Mouse (Mus musculus) R1 (cell line): ENCODE results near the gene Trrap.
"Not testable (repeated sequence)": the region's sequence is repeated elsewhere in the genome, so short reads cannot be mapped to it uniquely, and the experiment has no call there.

Experiments
- DNase-seq: peaks from one replicate; pipeline ENCODE4 v3.0.0-alpha.2; 2018; ENCODE audit warnings: low read depth, low spot score

Gene Trrap

DNA sequence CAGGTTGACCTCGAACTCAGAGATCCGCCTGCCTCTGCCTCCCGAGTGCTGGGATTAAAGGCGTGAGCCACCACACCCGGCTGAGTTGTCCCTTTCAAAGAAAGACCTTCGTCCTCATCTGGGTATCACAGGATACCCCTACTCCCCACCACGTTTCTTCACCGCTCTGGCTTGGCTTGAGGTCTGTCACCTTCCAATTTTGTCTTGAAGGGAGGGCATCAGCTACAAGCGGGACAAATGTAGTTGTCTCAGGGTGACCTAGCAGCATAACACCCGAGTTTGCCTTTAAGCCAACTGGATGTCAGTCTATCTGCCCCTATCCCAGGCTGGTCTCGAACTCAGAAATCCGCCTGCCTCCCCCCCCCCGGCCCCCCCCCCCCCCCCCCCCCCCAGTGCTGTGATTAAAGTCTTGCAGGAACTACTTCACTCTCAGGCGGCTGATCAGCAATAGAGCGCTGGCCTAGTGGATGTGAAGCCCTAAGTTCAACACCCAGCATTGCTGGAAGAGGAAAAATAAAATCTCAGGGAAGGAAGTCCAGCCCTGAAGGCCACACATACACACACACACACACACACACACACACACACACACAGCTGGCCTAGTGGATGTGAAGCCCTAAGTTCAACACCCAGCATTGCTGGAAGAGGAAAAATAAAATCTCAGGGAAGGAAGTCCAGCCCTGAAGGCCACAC is at the start of gene Trrap:
Gene Trrap (plus strand): TSS at position 627 of the 693 bp plus-strand sequence.
- not testable (repeated sequence) for DNase-seq

GRCm38 (mm10) chr5:144719781-144720180 is 47.8 kb upstream of the Trrap start:
- no peak for DNase-seq

- no peak for DNase-seq
Measured at GRCm38 (mm10) chr5:144720281-144720680, 47.3 kb upstream of the Trrap start.

DNA sequence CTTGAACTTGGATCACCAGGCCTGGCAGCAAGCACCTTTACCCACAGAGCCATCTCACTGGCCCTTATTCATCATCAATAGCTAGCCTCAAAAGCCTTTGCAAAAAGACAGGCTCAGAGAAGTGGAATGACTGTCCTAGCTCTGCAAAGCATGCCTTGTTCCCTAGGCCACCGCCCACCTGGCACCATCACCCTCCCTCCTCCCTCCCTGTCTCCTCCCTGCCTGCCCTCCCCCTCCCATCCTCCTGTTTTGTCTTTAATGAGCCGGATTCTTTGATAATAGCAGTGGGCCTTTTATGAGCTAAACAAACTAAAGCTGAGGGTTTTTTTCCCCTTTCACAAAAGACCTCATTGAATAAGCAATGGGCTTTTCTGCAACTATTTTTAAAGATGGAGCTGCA is 42.6 kb upstream of the Trrap start:
- DNase-seq: peak; percentile 70

DNA sequence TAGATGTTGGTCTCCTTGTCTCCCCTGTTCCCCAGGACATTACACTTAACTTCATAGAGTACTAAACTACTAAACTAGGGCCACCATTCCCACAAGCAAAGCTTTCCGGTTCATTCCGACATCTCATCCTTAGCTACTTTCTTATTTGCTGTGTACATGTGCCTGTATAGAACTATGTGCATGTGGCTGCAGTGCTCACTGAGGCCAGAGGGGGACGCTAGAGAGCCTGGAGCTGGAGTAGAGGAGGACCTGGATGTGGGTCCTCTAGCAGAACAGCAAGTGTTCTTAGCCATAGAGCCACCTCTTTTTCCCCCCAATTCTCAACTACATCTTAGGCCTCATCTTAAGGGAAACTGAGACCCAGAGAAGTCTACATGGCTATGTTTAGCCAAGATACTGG is 42.0 kb upstream of the Trrap start:
- peak; percentile 51 for DNase-seq

DNA sequence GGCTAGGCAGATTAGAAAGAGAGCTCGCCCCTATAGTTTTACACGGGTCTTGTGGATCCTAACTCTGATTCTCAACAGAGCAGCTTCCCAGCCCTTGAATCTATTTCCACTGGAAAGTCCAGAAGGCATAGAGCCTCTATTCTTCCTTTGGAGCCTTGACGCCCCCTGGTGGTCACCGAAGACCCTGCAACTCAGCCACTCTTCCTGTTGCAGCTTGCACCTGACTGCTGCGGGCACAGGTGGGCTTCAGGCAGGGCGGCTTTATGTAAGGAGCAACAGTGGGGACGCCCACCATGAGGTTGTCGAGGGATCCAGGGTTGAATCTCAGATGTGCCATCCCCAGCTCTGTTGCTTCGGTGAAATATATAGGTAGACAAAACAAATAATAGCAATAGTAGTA is 40.4 kb upstream of the Trrap start:
- DNase-seq: peak; percentile 77

DNA sequence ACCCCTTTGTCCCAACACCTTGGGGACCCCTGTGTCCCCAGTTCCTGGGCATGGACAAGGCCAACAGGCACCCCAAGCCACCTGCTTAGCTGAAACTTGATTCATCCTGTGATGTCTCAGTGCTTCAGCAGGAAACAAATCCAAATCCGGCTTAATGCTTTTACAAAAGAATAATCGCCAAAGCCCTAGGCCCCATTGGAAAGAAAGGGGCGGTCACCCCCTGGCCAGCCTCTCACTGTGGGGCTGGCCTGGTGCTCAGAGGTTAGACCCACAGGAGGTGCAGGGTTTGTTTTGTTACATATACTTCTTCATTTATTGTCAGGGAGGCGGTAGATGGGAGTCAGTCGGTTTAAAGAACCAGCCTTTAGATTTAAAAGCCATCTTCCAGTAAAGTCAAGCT is 39.3 kb upstream of the Trrap start:
- no peak for DNase-seq

DNA sequence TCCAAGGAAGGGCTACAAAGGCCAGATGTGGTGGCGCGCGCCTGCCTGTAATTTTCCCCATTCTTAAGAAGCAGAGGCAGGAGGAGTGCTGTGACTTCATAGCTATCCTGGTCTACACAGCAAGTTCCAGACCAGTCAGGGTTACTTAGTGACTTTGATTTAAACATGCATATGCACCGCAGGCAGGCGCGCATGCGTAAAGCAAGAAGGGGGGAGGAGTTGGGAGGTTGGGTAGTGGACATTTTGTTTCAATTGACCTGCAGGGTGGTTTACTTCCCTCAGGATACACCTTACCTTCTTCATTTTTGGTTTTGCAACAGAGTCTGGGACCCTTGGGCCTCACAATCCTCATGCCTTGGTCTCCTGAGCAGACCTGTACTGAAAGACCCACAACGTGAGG is 38.3 kb upstream of the Trrap start:
- peak; percentile 59 for DNase-seq

DNA sequence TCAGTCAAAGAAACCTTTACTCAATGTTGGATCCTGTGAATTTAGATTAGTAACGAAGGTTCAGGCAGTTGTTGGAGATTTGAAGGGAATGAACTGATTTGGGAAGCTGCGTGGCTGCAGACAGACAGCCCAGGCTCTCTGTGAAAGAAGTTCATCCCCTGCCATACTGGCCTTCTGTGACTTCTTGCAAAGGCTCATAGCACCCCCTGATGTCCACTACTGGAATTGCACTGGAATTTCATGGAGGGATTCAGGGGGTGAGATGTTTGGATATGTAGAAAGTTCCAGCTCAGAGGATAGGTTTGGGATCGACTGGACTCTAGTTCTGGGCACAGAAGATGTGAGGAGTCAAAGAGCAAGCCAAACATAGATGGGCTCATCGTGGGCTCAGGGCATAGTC is 33.6 kb upstream of the Trrap start:
- DNase-seq: peak; percentile 83

DNA sequence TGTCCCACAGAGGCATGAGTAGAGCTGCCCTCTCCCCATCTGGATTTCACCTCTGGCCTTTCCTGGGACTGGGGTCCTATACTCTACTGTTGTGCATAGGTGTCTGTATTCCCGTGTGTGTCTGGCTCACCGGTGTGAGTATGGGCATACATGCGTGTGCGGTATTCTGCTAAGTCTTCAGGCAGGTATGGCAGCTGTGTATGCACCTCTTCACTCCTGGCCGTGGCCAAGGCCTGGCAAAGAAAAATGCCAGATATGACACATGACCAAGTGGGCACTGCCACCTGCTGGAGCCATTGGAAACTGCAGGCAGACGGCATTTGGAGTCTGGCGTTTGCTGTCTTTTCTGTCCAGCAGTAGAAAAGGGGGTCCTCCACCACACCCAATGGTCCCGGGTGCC is 32.6 kb upstream of the Trrap start:
- DNase-seq: peak; percentile 61

DNA sequence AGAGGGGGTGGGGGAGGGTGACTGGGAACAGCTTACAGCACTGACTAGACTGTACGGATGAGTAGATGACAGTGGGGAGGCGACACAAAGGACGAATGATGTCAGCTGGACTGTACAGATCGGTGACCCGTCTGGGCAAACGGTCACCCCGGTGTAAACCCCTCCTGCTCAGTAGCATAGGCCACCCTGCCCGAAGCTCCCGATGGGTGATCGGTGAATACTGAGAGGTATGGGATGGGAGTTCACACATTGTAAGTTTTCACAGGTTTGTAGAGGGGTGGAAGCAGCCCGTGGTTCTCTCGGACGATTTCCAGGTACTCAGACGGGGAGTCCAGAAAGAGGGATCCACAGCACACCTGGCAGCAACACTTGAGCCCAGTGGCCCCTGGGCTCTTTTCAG is 30.4 kb upstream of the Trrap start:
- DNase-seq: no peak

GRCm38 (mm10) chr5:144752432-144752831 is 15.1 kb upstream of the Trrap start:
- DNase-seq: peak; percentile 63

DNA sequence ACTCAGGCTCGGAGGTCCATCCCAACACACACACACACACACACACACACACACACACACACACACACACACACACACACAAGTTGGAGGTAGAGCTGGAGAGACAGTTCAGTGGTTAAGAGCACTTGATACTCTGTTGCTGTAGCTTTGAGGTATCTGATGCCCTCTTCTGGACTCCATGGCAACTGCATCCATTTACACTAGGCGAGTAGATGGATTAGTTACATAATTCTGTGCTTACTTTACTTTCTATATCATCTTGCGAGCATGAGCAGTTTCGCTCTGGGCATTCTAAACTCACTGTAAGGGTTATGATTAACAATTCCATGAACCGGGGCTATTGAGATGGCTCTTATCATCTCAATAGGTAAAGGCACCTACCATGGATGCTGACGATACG is 14.5 kb upstream of the Trrap start:
- DNase-seq: peak; percentile 73

GRCm38 (mm10) chr5:144755191-144755590 is 12.3 kb upstream of the Trrap start:
- DNase-seq: no peak

GRCm38 (mm10) chr5:144757402-144757801 is 10.1 kb upstream of the Trrap start:
- no peak for DNase-seq

- peak; percentile 83 for DNase-seq
Measured at GRCm38 (mm10) chr5:144758422-144758821, 9.1 kb upstream of the Trrap start.

DNA sequence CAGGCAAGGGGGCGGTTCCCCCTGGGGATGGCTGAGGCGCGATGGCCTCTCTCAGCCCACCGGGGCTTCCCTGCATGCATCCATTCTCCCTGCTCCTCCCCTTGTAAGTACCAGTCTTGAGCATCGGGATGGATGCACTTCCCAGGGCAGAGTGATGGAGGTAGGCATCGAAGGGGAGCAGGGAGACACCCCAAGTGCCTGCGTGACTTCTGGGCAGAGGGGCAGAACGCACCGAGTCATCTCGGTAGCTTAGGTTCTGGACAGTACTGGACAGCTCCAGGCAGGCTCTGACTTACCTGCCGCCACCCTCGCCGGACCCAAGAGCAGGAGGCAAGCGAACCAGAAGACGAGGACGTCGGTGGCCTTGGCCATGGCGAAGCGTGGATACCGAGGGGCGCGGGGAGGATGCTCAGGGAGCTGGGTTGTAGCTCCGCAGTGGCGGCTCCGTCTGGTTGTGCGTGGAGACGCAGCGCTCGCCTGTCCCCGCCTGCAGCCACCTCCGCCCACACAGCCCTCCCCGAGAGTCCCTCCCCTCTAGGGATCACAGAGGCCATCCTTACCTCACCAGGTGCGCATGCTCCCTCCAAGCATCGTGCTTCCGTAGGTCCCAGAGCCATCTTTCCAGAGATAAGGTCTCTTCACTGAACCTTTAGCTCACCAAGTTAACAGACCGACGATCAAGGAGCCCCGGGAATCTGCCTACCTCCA is 6.2 kb upstream of the Trrap start, which contains the start of gene Tmem130:
Gene Tmem130 (minus strand): TSS at position 658 of the 708 bp plus-strand sequence.
- peak; percentile 86 for DNase-seq

- no peak for DNase-seq
Measured at GRCm38 (mm10) chr5:144766026-144766425, 1.5 kb upstream of the Trrap start.

- DNase-seq: peak; percentile 86
Measured at GRCm38 (mm10) chr5:144766646-144767045, 886 bp upstream of the Trrap start.

DNA sequence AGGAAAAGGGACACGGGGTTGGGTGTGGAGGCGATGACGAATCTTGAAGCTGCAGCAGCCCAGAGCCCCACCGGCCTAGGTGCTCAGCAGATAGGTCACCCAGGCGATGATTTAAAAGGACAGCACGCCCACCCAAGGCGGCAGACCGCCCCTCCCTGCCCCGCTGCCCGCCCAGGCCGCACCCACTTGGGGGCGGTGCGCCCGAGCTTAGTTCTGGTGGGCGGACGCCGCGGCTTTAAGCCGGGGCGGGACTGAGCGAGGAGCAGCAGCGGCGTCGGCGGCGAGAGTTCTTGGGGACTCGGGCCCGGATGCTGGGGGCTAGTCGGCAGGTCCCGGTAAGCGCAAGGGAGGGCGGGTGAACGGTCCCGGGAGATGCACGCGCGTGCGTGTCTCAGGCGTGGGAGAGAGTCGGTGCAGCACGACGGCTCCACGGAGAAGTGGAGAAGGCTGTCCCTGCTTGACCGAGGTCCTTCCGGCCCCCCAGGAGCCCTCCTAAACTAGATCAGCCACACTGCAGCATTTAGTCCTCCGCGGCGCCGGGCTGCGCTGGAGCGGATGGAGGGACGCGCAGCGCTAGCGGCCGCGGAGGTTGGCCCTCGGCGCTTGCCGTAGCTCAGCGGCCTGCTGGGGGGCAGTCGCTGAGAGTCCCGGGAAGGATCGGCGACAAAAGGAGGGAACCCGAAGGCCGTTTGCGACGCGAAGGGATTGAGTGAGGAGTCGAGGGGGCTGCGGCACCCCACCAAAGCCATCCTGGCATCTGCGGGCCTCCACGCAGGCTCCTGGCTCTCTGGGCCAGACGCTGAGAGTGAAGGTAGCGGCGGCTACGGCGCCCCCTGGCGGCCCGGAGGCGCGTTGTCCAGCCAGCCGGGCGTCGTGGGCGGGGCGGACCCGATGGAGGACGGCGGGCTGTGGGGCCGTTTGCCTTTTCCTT is 644 bp downstream of the Trrap start:
- peak; percentile 92 for DNase-seq

DNA sequence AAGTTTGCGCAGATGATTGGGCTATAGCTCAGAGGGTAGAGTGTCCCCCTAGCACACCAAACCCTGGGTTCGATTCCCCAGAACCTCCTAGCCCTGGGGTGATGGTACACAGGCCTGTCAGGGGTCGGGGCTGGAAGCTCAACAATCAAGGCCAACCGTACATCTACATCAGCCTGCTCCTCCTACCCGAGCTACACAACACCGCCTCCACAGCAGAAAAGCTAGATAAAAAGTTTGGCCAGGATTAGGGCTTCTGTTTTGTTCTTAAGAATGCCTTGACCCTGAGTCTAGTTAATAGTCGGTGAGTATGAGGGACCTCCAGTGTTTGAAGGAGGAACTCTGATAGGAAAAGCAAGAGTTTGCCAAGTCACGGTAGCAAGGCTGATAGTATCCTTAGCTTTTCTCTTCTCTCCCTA is 1.5 kb downstream of the Trrap start:
- DNase-seq: peak; percentile 20

GRCm38 (mm10) chr5:144773231-144773630 is 5.7 kb downstream of the Trrap start:
- DNase-seq: peak; percentile 62
